Mouse (Mus musculus) liver, embryonic 11.5 days (tissue): Measurements from ENCODE around the gene Dlst. TPM values are rescaled to one million over a fixed set of nuclear protein-coding genes. Genes with fewer than 3 reads are reported as not detected.

ENCODE experiments used
- ATAC-seq: fragments of 200-750 bp; cut with Nextera tagmentation; replicated peaks from 2 replicates; pipeline ENCODE4 v1.8.0; 2017; ENCODE audit warnings: moderate number of reproducible peaks, mild to moderate bottlenecking, moderate TSS enrichment, moderate library complexity; ENCODE audit not compliant: low FRiP score
- DNase-seq: peaks from one replicate; pipeline ENCODE4 v3.0.0-alpha.2; 2017; ENCODE audit warnings: low spot score
- H3K27ac ChIP-seq: fragments of 300-500 bp; sonication (generic); 2 replicates; pipeline ENCODE4 v1.5.1; 2014; ENCODE audit warnings: mild to moderate bottlenecking, low read depth, low read length, control low read depth
- H3K27me3 ChIP-seq: fragments of 300-500 bp; sonication (generic); replicated peaks from 2 replicates; pipeline ENCODE4 v1.6.1; 2014; ENCODE audit warnings: low read length, mixed read lengths; ENCODE audit not compliant: control insufficient read depth, insufficient read depth
- H3K36me3 ChIP-seq: fragments of 300-500 bp; sonication (generic); 2 replicates; pipeline ENCODE4 v1.6.1; 2014; ENCODE audit warnings: mild to moderate bottlenecking, low read length, moderate library complexity, mixed read lengths; ENCODE audit not compliant: control insufficient read depth, insufficient read depth
- H3K4me1 ChIP-seq: fragments of 300-500 bp; sonication (generic); replicated peaks from 2 replicates; pipeline ENCODE4 v1.6.1; 2014; ENCODE audit warnings: low read length, mixed read lengths; ENCODE audit not compliant: control insufficient read depth, insufficient read depth
- H3K4me2 ChIP-seq: fragments of 300-500 bp; sonication (generic); 2 replicates; pipeline ENCODE4 v1.6.1; 2014; ENCODE audit warnings: mild to moderate bottlenecking, control low read depth, moderate library complexity
- H3K4me3 ChIP-seq: fragments of 300-500 bp; sonication (generic); 2 replicates; pipeline ENCODE4 v1.5.1; 2014; ENCODE audit warnings: low read depth, low read length, control low read depth
- H3K9ac ChIP-seq: fragments of 300-500 bp; sonication (generic); 2 replicates; pipeline ENCODE4 v1.6.1; 2014; ENCODE audit warnings: low read depth, low read length, control low read depth
- H3K9me3 ChIP-seq: fragments of 300-500 bp; sonication (generic); 2 replicates; pipeline ENCODE4 v1.6.1; 2016; ENCODE audit warnings: low read length, inconsistent platforms, mixed read lengths; ENCODE audit not compliant: control insufficient read depth
- WGBS: fragments of 180-500 bp; shearing (Covaris S2); extraction: QIAGEN DNeasy Blood & Tissue Kit; methylation state at CpG from one replicate; pipeline ENCODE4 v1.1.7; 2014; 5-methylcytosine and 5-hydroxymethylcytosine counted together
- polyA plus RNA-seq: library from polyadenylated mRNA; unstranded; fragments of >200 nt; fragmentation: Nextera tagmentation; extraction: Ambion mirVana; gene quantifications from 2 replicates; pipeline ENCODE4 v1.2.1, GENCODE M21; 2014

The Dlst gene
- polyA plus RNA-seq, 1 experiment from 2014 or later: 143 TPM

DNA sequence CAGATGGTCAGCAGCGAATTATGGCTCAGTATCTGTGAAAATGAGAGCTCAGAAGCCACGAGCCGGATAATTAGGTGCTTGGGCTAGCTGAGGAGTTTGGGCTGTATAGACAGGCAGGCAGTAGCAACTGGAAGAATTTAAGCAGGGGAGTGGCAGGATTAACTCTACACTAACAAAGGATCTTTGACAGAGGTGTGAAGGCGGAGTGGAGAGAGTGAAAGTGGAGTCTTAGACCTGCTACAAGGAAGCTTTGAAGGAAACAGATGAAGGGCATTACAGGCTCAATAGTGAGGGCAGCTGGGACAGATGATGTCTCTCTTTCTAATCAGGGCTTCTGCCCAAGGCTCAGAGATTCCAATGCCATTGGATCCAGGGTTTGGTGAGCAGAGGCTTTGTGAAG is 1.2 kb upstream of the Dlst start:
- H3K36me3 ChIP-seq: 0 out of 2 replicates have a peak, but pooled peaks cover 2% of the 10 kb centered on the region
- WGBS: 72% methylated on average over 4 of the region's 4 CpGs
- peaks cover 38% of the 10 kb centered on the region for H3K4me1 ChIP-seq
- DNase-seq (no peak), ATAC-seq (no peak)
- no peak overlapping the region for H3K4me3 ChIP-seq
- 0 out of 2 replicates have a peak overlapping the region, but pooled peaks have one; percentile 85 for H3K27ac ChIP-seq
- H3K4me2 ChIP-seq: peak overlapping the region; percentile 72
- 0 out of 2 replicates have a peak overlapping the region, but pooled peaks have one; percentile 35 for H3K9ac ChIP-seq
- no peaks in the 10 kb centered on the region for H3K27me3 ChIP-seq
- H3K9me3 ChIP-seq: no peaks in the 10 kb centered on the region

GRCm38 (mm10) chr12:85110011-85110697 is 479 bp upstream of the Dlst start:
- no peak; the same call in none of the 2 replicates for ATAC-seq

GRCm38 (mm10) chr12:85112550-85113251 is 2.1 kb downstream of the Dlst start:
- Histone ChIP-seq H3K4me3 (peak overlapping the region; percentile 78), H3K27ac (peak overlapping the region; percentile 14), H3K9me3 (no peaks in the 10 kb centered on the region), H3K4me2 (peak overlapping the region; percentile 72), H3K9ac (peak overlapping the region; percentile 49), H3K4me1 (peaks cover 32% of the 10 kb centered on the region), H3K27me3 (no peaks in the 10 kb centered on the region), H3K36me3 (peaks cover 9% of the 10 kb centered on the region; the same call in 1 of the 2 replicates)
- WGBS: 75% methylated on average over 7 of the region's 7 CpGs
- DNase-seq (no peak), ATAC-seq (peak; percentile 63; the same call in 1 of the 2 replicates)

More at GRCm38 (mm10) chr12:85110011-85110697, 479 bp upstream of the Dlst start:
- DNase-seq: no peak
- peak overlapping the region; percentile 82 for H3K9ac ChIP-seq
- 0 out of 2 replicates have a peak, but pooled peaks cover 2% of the 10 kb centered on the region for H3K36me3 ChIP-seq
- no peaks in the 10 kb centered on the region for H3K27me3 ChIP-seq
- peak overlapping the region; percentile 85 for H3K27ac ChIP-seq
- H3K9me3 ChIP-seq: no peaks in the 10 kb centered on the region
- peak overlapping the region; percentile 78 for H3K4me3 ChIP-seq
- H3K4me1 ChIP-seq: peaks cover 38% of the 10 kb centered on the region
- 13% methylated on average over 18 of the region's 18 CpGs for WGBS
- peak overlapping the region; percentile 72 for H3K4me2 ChIP-seq

DNA sequence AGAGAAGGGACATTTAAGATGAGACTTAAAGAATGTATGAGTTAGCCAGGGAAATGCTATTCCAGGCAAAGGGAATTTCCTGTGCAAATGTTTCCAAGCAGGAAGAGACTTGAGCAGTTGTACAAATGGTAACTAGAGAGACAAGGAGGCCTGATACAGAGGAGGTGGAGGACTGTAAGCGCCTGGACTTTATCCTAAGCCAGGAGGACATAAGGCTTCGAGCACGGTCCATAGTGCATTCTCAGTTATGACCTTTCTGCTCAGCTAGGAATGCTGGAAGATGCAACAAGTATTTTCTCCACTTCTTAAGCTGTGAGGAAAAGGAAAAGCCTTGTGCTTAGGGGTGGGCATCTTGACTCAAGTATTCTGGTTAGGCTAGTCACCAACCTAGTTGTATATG is 2.7 kb downstream of the Dlst start:
- Histone ChIP-seq H3K36me3 (peaks cover 9% of the 10 kb centered on the region; the same call in 1 of the 2 replicates), H3K4me1 (peaks cover 32% of the 10 kb centered on the region), H3K4me3 (peak overlapping the region; percentile 78), H3K9me3 (no peaks in the 10 kb centered on the region), H3K27ac (peak overlapping the region; percentile 14; the same call in 1 of the 2 replicates), H3K9ac (peak overlapping the region; percentile 5; the same call in 1 of the 2 replicates), H3K4me2 (peak overlapping the region; percentile 72), H3K27me3 (no peaks in the 10 kb centered on the region)
- no peak for DNase-seq
- no peak for ATAC-seq
- WGBS: 89% methylated on average over 3 of the region's 3 CpGs

- H3K4me3 ChIP-seq: no peak overlapping the region
- WGBS: 89% methylated on average over 3 of the region's 3 CpGs
- H3K9ac ChIP-seq: no peak overlapping the region
- H3K27me3 ChIP-seq: no peaks in the 10 kb centered on the region
- no peaks in the 10 kb centered on the region for H3K9me3 ChIP-seq
- peaks cover 15% of the 10 kb centered on the region for H3K36me3 ChIP-seq
- peak overlapping the region; percentile 72 for H3K4me2 ChIP-seq
- H3K27ac ChIP-seq: no peak overlapping the region
- DNase-seq: no peak
- no peak for ATAC-seq
- H3K4me1 ChIP-seq: peaks cover 32% of the 10 kb centered on the region
These were observed 3.3 kb downstream of the Dlst start for GRCm38 (mm10) chr12:85113917-85114316.

DNA sequence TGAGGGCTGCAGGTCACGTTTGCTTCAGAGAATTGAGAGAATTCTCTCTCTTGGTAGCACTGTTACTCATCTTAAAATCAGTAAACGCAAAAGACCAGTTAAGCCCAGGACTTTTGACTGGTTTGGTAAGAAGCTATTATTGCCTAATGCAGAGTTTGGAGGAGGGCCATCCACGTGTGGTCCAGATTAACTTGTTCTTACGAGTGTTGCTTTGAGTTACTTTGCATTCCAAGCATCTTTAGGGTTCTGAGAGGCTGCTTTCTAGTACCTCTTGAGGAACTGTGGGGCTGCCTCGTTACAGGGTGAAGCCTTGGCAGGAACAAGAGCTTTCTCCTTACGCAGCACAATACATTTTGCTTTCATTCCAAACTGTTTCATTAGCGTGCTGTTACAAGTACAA is 5.0 kb downstream of the Dlst start:
- 86% methylated on average over 7 of the region's 7 CpGs for WGBS
- no peak for DNase-seq
- Histone ChIP-seq H3K9me3 (no peaks in the 10 kb centered on the region), H3K27me3 (no peaks in the 10 kb centered on the region), H3K9ac (no peak overlapping the region), H3K4me2 (no peak overlapping the region), H3K4me3 (no peak overlapping the region), H3K27ac (no peak overlapping the region), H3K36me3 (peaks cover 19% of the 10 kb centered on the region), H3K4me1 (peaks cover 22% of the 10 kb centered on the region)
- no peak for ATAC-seq

DNA sequence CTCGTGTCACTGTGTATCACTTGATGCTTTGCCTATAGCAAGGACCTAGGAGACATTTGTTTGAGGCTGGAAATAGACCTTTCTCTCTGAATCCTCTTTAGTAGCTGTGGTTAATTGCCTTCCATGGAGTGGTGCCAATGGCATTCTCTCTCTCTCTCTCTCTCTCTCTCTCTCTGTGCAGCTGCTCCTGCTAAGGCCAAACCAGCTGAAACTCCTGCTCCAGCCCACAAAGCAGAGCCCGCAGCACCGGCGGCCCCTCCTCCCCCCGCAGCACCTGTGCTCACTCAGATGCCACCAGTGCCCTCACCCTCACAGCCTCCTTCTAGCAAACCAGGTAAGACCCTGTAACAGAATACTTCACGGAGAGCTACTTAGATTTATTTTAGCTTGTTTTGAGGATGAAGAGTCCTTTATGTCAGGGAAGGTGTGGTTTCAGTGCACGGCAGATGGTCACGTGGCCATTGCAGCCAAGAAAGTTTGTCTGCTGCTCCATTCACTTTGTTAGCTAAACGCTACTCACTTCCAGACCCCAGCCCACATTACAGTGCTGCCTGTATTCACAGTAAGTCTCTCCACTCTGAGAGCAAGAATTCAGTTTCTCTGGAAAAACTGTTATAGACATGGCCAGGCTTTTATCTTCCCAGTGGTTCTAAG is 11.3 kb downstream of the Dlst start:
- H3K4me3 ChIP-seq: no peak overlapping the region
- H3K36me3 ChIP-seq: peaks cover 45% of the 10 kb centered on the region
- H3K9ac ChIP-seq: no peak overlapping the region
- no peaks in the 10 kb centered on the region for H3K9me3 ChIP-seq
- H3K27ac ChIP-seq: no peak overlapping the region
- no peaks in the 10 kb centered on the region for H3K27me3 ChIP-seq
- ATAC-seq (no peak), DNase-seq (no peak)
- H3K4me1 ChIP-seq: no peaks in the 10 kb centered on the region
- H3K4me2 ChIP-seq: no peak overlapping the region
- WGBS: 89% methylated on average over 9 of the region's 9 CpGs

DNA sequence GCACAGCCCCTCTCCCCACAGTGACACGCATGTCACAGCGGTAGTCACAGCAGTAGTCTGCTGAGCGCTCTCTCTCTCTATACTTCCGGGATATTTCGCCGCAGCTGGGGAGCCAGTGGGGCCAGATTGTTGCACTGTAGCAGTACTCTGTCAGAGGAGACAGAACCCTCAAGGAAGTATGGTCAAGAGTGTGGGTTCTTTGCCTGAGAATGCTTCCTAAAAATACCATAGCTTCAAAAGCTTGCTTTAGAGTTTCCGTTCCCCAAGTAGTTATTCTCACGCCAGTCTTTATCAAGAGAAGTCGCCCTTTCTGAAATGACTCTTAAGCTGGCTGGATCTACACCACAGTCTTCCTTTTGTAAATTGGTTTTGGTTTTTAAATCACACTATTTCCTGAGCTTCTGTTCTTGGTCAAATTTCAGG is 12.5 kb downstream of the Dlst start:
- no peak for ATAC-seq
- 90% methylated on average over 9 of the region's 9 CpGs for WGBS

More for the DNA sequence above, 12.5 kb downstream of the Dlst start:
- Histone ChIP-seq H3K36me3 (peaks cover 49% of the 10 kb centered on the region), H3K4me2 (no peak overlapping the region), H3K4me1 (no peaks in the 10 kb centered on the region), H3K9ac (no peak overlapping the region), H3K27ac (no peak overlapping the region; the same call in 1 of the 2 replicates), H3K4me3 (no peak overlapping the region), H3K9me3 (no peaks in the 10 kb centered on the region), H3K27me3 (no peaks in the 10 kb centered on the region)
- DNase-seq: no peak
